Mouse (Mus musculus): ENCODE measurements around the gene Jdp2.

- no peak for TF ChIP-seq POLR2A (IDR thresholded peaks at IDR 0.05; ENCODE audit: borderline replicate concordance, insufficient read depth, low read length)
- no peak for TF ChIP-seq CTCF (IDR thresholded peaks at IDR 0.05; ENCODE audit: borderline replicate concordance, insufficient read depth, low read depth, low read length)
These were observed 16.7 kb downstream of the Jdp2 start for GRCm38 (mm10) chr12:85615486-85615885.
